Mouse (Mus musculus) layer of hippocampus, adult 18-20 months (tissue): Measurements from ENCODE around the gene Piga. TPM values are rescaled to one million over a fixed set of nuclear protein-coding genes. Genes with fewer than 3 reads are reported as not detected.

Source experiments
- DNase-seq, 2 experiments: peaks; one replicate each; pipeline ENCODE4 v3.0.0; 2022; ENCODE audit warnings: low spot score in 2 of 2
- long read RNA-seq: library from polyadenylated mRNA; stranded (forward); transcript quantifications from one replicate; pipeline ENCODE4 v2.0.0, GENCODE M21; 2021
- total RNA-seq, 2 experiments: library from RNA; stranded (reverse); gene quantifications; 2 replicates each; pipeline ENCODE4 v1.2.3; 2021

Piga gene
- total RNA-seq: 1 to 10 TPM; 8.0 to 8.3 TPM
- long read RNA-seq, transcript Piga-201 (6 exons, 3,594 nt): major isoform, 5 of 8 reads
- long read RNA-seq, partial matches to known transcripts: 0 of 8 reads
- long read RNA-seq, other reads (novel, unspliced or antisense): 1 of 8 reads

DNA sequence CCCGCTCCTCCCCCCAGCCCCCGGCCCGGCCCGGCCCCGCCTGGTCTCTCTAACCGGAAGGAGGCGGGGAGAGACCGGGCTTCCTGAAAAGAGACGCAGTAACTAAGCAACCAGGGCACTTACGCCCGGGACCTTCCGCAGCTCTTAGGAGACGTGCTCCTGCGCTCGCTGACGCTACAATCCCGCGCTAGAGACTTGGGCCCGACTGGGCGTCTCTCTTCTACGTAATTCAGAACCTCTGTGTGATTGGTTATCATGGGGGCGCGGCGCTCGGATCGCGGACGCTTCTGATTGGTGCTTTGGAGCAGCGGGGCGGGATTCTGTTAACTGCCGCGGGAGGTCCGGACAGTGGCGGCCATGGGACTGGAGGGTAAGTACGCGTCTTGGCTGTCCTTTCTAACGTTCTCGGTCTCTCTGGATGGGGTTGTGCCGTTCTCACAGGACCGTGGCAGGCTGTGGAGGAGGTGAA, at the start of gene Piga:
Gene Piga, plus strand, starts transcription at position 317 of the 469 bp plus-strand sequence.
- DNase-seq: peak; percentile 89 to 96

DNA sequence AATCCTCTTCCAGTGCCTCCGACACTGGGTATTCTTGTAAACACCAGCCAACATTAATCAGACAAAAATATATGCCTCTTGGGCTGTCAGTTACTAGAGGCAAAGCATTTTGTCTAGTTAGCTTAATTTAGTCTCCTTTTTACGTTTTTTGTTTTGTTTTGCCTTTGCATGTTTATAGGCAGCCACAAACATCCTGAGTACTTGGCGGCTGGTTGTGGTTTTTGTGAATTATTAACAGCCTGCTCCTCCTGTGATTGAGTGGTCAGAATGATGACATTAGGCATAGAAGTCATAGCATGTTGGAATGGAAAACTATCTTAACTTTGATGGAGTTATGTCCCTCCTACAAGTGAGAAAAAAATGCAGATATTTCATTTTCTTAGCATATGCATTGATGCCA, 49.0 kb upstream of the Piga start:
- no peak for DNase-seq

DNA sequence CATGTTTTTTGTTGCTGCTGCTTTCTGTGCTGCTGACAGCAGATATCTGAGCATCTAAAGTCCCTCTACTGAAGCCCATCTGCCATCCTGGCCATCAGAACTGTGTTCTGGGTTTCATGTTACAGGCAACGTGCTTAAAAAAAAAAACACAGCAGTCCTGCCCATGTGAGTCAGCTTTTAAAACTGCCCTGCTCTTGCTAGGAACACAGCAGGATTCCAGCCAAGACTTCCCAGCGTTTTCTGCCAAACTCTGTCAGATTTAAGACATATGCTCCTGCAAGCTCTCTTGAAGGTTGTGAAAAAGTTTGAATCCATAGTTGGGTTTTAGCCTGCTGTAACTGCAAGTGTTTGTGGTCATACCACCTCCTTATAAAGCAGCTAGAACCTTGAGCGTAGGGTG, 46.5 kb upstream of the Piga start, which contains the start of gene Vegfd:
Gene Vegfd, plus strand, starts transcription at position 298 of the 400 bp plus-strand sequence.
- DNase-seq: peak in 1 of 2 experiments; percentile 39

DNA sequence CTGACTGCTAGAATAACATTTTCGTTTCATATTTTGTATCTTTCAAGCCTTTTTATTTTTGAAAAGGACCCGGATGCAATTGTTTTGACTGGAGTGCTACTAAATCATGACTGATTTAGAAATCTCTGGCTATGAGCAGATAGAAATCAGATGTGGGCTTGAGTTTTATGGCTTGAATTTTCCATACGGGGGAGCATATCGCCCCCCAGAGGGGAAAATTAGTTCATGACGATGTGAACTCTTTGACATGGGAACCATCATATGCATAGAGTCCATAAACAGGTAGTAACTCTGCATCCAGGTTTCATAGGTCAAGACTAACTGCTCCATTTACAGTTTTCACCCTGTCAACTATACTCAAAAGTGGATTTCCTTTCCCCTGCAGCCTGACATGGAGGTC, 45.0 kb upstream of the Piga start:
- no peak for DNase-seq

DNA sequence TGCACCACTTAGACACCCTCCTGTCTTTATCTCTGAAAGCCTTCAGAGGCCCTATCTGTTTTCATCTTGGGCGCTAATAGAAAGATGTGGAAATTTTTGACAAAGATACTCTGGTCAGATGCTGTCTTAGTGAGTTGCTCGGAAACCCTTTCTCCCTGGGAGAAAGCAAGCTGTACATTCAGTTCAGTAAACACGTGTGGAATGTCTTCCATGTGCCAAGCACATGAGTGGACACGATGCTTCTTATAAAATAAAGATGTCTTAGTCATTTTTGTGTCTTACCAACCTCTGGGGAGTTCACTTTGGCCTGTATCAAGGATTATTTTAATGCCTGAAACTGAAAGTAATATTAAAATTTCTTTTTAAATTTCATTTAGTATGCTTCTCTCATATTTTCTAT, 39.9 kb upstream of the Piga start:
- no peak for DNase-seq

DNA sequence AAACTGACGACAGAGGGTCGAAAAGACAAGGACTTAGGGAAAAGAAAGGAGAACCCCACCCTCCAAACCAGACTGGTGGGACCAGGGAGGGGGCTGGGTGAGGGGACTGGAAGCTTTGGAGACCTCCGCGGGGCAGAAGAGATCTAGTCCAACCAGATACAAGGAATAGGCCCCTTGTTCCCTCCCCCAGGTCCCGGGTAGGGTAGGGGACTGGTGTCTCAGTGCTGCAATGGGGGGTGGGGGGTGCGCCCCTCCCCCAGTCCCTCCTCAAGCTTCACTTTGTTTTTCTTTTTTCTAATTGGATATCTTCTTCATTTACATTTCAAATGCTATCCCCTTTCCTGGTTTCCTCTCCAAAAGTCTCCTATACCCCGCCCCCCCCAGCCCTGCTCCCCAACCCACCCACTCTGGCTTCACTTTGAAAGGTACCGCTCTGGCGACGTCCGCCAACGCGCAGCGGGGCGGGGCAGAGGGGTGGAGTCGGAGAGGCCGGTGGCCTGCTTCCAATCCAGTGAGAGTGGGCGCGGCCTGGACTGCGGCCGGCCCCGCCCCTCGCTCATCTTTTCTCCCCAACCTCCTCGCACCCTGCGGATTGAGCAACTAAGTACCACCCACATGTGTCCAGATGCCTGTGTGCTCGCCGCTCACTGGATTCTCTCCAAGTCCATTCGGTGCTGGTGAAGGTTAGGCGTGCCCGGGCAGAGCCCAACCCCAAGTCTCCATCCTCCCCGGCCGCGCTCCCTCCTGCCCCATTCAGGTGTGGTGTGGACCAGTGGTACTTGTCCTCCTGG, 37.8 kb upstream of the Piga start:
- peak; percentile 28 to 74 for DNase-seq

DNA sequence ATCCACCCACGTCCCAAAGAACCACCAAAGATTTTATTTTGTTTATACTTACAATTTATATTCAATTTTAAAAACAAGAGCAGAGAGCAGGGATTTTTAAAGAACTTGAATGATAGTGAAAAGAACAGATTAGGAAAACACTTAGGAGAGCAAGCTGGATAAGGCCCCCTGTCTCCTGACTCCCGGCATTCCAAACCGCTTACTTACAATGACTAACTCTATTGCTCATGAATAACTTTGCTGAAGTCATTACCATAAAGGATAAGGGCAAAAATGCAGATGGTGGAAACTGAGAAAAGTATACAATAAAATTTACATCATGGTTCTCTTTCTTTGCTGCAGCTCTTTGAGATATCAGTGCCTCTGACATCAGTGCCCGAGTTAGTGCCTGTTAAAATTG, 25.5 kb upstream of the Piga start:
- DNase-seq: no peak

DNA sequence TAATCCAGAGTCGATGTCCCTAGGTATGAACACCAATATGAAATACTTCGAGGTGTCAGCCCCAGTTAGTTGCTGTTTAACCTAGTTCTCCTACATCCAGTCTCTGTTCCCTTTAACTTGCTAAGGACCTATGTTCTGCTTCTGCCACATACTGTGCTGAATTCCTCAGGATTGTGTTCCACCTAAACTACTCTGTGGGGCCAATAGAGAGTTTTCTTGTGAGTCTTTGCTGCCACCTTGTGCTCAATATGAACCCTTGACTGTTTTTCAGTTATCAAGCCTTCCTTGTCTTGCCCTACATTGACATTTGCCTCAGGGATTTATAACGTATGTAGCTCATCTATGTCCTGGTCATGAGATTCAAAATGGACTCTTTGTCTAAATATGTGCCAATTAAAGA, 21.1 kb upstream of the Piga start:
- DNase-seq: peak in 1 of 2 experiments; percentile 51

DNA sequence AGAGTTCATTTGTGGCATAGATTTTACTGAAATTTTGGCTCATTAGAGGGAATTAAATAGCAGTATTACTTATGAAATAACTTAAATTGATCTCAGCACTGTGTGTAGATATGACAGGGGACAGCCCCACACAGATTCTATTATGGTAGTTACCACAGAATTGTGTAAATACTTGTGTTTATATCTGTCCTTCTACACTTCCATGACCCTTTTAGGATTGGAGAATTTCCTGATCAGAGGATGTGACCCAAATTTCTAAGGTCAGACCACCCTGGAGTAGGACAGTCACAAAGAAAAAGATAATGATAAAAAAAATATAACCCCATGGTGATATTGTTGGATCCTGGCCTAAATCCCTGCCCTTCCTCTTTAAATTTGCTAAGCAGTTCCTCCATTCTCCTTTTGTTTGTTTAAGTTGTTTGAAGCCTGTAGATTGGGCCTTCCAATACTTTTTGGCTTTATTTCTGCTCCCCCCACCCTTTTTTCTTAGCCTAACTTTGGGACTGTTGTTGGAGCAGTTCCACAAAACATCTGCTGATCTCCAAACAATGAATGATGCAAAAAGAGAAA, 14.4 kb upstream of the Piga start:
- DNase-seq: no peak

DNA sequence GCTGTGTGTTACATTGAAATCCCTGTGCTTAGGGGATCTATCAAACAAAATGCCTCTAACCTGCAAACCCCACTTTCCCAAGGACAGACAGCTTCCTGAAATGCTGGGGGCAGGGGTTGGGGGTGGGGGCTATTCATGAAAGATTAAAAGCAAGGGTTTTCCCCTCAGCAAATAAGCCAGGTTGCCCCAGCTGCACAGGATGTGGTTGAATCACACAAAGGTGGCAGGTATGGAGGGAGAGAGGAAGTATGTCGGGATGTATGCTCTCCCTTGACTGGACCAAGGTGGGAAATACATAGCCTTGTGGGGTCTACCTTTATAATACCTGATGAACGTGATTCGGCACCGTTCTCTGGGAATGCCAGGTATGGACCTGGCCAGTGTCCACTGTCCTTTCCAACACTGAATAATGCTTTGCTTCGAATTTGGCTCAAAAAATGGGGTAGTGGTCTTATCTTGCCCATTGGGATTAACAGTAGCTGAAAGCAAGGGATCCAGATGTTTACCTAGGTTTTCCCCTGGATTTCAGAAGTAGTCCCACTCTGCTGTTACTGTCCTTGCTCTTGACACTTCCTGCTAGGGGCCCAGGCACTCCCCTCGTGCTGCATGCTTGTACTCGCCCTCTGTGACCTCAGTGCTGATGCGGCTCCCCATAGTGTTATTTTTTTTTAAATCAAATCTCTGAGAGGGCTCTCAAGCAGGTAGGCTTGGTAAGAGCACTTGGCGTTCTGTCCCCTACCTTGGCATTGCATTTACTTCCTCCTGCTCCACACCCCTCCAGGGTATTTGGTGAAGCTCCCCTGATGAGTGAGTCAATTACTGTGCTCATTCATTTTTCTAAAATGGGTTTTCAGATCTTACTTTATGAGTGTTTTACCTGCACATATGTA, 13.2 kb upstream of the Piga start:
- DNase-seq: no peak

DNA sequence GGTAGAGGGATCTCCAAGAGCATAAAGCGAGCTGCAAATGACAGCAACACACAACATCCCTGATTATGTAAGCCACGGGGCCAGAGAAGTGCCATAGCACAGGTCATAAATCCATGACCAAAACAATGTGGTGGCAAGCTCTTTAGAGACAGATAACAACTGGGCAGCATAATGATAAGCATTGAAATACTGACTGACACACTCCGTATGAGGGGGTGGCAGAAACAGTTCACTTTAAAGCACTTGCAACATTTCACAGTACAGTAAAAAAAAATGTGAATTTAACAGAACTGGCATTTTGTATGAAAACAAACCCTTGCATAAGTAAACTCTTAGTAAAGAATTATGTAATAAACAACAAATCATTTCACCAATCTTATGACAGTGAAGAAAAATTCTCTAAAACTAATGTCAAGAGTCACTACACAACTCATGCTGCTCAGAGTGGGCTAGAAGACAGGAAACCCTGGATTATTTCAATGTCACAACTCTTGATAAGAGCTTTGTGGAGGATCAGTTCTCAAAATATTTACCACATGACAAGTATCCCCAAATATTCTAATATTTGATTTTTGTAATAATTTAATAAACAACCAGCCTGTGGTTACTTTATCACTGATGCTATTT, 11.2 kb upstream of the Piga start:
- DNase-seq: no peak

DNA sequence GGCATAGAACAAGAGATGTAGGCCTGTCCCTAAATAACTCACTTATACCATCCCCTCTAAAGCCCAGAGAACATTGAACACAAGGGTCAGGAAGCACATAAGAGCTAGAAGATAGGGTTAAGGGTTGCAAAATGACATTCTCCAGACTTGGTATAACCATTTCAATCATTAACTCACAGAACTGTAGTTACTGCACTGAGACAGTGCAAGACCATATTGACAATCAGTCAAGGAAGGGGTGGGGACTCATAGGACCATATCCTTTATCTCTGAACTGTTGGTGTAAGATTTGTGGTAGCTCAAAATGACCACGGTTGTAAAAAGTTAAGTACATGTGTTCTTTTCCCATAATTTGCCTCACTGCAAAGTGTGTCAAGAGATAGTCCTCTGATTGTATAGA, 9.0 kb upstream of the Piga start:
- no peak for DNase-seq

DNA sequence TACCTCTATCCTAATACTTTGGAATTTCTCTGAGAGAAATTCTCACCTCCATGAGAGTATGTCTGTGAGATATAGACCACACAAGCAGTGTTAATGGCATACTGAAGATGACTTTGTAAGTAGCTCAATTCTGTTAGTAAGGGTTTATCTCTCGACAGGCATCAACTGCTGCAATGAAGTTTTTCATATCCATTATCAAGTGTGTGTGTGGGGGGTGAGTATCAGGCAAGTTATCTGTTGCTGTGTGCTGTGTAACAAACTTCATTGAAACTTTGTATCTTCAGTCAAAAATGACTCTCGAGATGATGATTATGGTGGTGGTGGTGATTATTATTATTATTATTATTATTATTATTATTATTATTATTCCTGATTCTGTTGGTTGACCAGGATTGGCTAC, 2.8 kb upstream of the Piga start:
- no peak for DNase-seq

DNA sequence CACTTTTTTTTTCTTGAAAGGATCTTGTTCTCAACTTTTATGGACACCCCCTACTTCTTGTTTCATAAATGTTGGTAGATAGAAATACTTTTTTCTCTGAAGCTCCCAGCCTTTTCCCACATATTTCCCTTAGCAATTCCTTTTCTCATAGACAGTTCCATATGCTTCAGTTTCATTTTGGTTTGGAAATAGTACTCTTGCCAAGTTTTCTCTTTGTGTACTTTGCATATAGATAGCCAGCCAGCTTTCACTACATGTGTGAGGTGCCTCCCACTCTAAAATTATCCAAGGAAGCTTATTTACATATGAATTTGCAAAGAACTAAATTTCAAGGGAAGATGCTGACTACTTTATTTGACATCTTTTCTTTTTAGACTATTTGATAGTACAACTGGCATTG, 1.6 kb upstream of the Piga start:
- no peak for DNase-seq

DNA sequence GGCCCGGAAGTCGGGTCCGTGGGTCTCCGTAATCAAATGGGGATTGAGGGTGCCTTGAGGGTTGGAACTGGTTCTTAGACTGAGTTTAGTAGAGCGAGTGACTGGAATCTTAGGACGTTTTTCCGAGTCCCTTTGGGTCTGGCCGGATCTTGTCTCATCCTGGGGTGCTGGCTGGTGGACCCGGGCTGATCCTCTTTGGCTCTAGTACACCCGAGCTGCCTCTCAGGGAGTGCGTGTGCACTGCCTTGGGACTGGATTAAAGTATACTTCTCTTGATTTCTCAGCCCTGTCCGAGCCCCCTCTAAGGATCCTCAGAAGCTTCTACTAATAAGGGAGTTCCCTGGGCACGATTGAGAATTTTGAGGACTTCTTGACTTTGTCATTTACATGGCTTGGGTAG, 368 bp downstream of the Piga start:
- no peak for DNase-seq

DNA sequence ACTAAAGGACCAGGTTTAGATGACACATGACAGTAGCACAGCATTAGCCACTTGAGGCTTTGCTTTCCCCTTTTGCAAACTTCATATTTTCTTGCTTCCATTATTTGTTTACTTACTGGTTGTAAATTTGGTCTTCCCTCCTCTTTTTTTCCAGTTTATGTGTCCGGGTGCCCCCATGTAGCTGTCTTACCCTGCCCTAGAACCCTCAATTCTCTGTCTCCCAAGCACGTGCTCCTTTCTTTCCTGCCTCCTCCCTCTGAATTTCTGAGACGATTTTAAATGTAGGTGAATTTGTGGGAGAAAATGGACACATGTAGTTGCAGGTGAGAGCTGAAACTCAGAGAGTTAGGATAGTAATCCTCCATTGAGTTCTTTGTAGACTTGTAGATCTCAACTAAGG, 931 bp downstream of the Piga start:
- no peak for DNase-seq

DNA sequence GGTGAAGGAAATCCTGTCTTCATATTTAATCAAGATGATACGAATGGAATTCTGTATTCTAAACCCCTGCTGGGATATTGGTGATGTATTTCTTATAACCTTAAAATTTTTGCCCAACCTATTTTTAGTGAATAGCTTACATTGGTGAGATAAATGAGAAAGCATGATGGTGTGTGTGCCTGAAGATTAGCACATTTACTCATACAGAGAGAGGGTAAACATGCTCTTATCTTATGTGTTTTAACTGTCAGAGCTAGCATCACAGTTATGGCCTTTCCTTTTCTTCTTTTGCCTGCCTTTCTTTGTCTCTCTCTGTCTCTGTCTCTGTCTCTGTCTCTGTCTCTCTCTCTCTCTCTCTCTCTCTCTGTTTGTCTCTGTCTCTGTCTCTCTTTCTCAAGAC, 5.2 kb downstream of the Piga start:
- no peak for DNase-seq

DNA sequence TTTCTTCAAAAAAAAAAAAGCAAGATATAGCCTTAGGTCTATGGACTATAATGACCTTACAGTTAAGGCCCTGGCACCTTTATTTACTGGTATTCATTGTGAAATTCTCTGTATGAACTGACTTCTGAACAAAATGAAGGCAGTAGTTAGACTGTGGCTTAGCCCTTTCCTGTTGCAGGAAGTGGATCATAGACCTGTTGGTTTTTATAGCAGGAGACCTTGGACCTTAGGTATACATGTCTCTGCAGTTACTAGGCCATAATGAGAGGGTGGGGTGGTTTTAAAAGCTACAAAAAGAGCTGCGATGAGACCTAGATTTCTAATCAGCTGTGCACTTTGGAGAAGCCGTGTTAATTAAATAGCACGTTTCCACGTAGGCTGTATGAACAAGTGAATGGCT, 7.7 kb downstream of the Piga start:
- DNase-seq: no peak

DNA sequence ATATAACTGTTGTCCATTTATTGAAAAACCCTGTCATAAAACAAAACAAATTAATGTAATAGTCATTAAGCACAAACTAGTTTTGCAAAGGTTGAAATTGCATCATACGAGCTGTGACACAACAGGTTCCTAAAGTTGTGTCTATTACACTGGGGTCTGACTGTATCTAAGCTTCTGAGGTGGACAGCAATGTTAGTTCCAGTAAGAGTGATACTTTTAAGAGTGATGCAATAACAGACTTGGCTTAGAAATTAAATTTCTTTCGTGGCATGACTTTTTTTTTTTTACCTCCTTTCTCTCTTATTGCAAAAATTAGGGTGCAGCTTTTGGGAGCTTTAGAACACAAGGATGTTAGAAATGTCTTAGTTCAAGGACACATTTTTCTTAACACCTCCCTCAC, 8.6 kb downstream of the Piga start:
- no peak for DNase-seq

DNA sequence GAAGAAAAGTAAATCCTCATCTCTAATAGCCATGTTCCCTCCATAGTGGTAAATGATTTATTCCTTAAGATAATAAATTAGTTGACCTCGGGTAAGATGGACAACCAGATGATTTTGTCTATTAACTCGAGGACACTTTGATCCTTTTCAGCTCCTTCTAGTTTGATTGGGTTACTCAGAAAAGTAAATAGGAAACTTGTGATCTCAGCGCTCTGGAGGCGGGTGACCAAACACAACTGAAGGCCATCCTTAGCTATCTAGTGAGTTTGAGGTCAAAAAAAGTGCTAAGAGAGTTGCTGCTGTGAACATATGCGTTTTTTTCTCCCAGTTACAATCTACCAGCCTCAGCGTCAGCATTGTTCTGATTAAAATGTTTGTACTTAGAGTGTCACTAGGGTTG, 11.0 kb downstream of the Piga start:
- DNase-seq: no peak

DNA sequence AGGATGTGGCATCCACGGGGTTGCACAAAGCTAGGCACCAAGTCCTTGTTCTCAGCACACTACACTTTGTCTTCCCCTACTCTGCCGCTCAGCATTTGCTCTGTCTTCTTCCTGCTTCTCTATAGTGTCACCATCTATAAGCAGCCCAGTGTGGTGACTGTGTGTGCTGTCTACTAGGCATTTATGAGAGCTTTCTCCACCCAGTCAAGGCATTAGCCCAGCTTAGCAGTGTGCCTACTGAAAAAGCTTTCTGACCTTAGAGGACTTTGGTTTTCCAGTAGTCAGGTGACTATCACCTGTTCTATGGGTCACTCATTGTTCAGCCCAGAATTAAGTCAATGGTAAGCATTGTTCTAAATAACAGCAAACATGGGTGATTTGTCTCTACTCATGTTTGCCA, 11.5 kb downstream of the Piga start:
- DNase-seq: no peak
